Mouse (Mus musculus): Measurements from ENCODE around the gene Cpn1. TPM values are rescaled to one million over a fixed set of nuclear protein-coding genes. Genes with fewer than 3 reads are reported as not detected.

The Cpn1 gene
- total and polyA plus RNA-seq, 2 experiments from 2014 or later: 0.12 TPM; not detected in 1

DNA sequence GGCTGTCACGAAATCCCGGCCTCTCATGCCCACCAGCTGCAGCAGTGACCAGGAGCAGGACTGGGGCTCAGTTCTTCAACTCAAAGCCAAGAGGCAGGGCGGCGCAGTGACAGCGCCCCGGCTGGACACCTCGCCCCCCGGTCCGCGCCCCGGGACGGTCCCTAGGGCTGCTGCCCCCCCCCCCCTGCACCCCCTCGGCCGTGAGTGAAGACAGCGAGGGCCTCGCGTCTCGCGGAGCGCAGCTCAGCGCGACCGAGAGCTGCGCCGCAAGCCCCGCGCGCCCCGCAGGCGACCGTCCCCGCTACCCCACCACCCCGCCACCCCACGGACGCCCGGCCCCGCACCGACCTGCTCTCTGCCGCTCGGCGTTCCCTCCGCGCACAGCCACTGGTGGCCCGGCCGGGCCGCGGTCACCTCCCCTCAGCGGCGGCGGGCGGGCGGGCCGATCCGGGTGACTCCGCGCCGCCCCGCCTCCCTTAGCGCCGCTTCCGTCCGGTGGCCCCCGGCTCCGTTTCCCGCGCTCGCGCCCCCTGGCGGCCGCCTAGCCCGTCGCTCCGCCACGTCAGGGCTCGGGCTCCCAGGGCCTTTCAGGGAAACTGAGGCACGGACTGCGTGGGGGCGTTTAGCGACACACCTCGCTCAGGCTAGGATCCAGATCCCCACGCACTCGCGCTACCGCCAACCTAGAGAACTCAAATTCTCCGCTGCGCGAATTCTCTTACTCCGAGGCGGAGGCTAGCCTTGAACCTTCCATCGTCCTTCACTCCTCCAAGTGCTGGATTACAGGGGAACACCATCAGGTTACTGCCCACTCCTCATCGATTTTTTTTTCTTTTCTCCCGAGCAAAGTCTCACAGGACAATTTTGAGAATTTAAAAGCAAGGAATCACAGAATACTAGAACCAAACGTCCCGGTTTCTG lies 46.3 kb downstream of the Cpn1 start, which contains the start of gene Dnmbp:
TSS of gene Dnmbp (minus strand) at position 423 of the 921 bp plus-strand sequence.
- TF ChIP-seq EP300 (IDR thresholded peaks at IDR 0.05; ENCODE audit: low read depth) (no peak), CTCF (IDR thresholded peaks at IDR 0.05; ENCODE audit: low read depth) (peak; percentile 76)
- 4% methylated on average over 79 of the region's 94 CpGs for WGBS
- DNase-seq (ENCODE audit: low spot score) (peak; percentile 83), ATAC-seq (ENCODE audit: insufficient read depth, low read depth) (peak; percentile 94)
- H3K9me3 ChIP-seq (replicated peaks; ENCODE audit: control insufficient read depth, low read length): no peaks in the 10 kb centered on the region
- peak within 1 kb of the TSS; percentile 85 for H3K4me2 ChIP-seq (ENCODE audit: low read depth, low read length)
- peaks cover 28% of the 10 kb centered on the region for H3K4me1 ChIP-seq (ENCODE audit: control insufficient read depth, insufficient read depth)
- H3K9ac ChIP-seq (replicated peaks; ENCODE audit: low read depth, low read length): peak within 1 kb of the TSS; percentile 87
- H3K4me3 ChIP-seq (ENCODE audit: low read depth, low read length): peak within 1 kb of the TSS; percentile 85
- no peaks in the 10 kb centered on the region for H3K36me3 ChIP-seq (replicated peaks; ENCODE audit: control insufficient read depth, insufficient read depth, low read length)
- no peaks in the 10 kb centered on the region for H3K27me3 ChIP-seq (ENCODE audit: control insufficient read depth, insufficient read depth, low read length)
- peak within 1 kb of the TSS; percentile 85 for H3K27ac ChIP-seq (ENCODE audit: low read depth)

DNA sequence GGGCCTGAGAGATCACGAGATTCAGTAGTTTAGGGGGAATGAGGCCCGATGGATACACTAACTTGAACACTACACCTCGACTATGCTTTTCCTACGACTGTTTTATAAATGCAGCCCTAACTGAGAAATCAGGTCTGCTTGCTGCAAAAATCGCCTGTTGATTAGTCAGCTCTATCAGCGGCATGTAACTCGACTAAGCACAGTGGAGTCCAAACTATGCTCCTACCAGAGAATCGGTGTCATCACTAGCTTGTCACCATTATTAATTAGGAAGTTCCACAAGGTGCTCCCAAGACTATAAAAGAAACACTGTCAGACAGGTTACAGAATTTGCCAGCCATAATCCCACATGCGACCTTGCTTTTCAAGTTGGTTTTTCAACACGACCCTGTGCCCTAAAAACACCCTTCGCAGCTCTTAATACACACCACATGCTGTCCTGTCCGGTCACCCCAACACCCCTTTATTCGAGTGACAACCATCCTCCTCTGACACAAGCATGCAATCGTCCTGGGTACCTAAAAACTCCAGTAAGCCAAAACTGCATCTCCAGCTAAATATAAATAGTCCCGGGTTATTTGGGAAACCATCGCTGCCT lies 47.1 kb downstream of the Cpn1 start:
- TF ChIP-seq CTCF (IDR thresholded peaks at IDR 0.05; ENCODE audit: low read depth): no peak
- no peak for TF ChIP-seq EP300 (IDR thresholded peaks at IDR 0.05; ENCODE audit: low read depth)
- Histone ChIP-seq H3K4me2 (ENCODE audit: low read depth, low read length) (peak overlapping the region; percentile 85), H3K9ac (replicated peaks; ENCODE audit: low read depth, low read length) (peak overlapping the region; percentile 87), H3K4me1 (ENCODE audit: control insufficient read depth, insufficient read depth) (peaks cover 28% of the 10 kb centered on the region), H3K27ac (ENCODE audit: low read depth) (peak overlapping the region; percentile 85), H3K4me3 (ENCODE audit: low read depth, low read length) (peak overlapping the region; percentile 85), H3K36me3 (replicated peaks; ENCODE audit: control insufficient read depth, insufficient read depth, low read length) (no peaks in the 10 kb centered on the region), H3K27me3 (ENCODE audit: control insufficient read depth, insufficient read depth, low read length) (no peaks in the 10 kb centered on the region), H3K9me3 (replicated peaks; ENCODE audit: control insufficient read depth, low read length) (no peaks in the 10 kb centered on the region)
- 6% methylated on average over 16 of the region's 16 CpGs for WGBS
- DNase-seq (ENCODE audit: low spot score) (no peak), ATAC-seq (ENCODE audit: insufficient read depth, low read depth) (no peak; the same call in 1 of the 2 replicates)

DNA sequence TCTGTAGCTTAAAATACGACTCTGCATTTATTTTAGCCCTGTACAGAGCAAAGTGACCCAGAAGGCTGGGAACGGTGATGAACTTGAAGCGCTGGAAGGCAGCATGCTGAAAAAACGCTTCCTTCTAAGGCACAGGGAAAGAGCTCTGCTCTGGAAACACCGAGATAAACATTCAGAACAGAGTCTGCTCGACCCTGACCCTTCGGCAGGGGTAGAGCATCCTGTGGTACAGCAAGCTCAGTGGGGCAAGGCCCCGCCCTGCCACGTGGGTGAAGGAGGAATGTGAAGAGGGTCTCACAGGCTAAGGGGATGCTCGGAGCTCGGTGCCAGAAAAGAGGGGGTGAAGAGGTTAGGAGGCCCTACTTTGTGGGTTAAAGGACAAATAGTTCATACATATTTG lies 48.0 kb downstream of the Cpn1 start:
- H3K27ac ChIP-seq (ENCODE audit: low read depth): peak overlapping the region; percentile 30; the same call in 1 of the 2 replicates
- H3K9ac ChIP-seq (replicated peaks; ENCODE audit: low read depth, low read length): 0 out of 2 replicates have a peak overlapping the region, but pooled peaks have one; percentile 14
- no peaks in the 10 kb centered on the region for H3K9me3 ChIP-seq (replicated peaks; ENCODE audit: control insufficient read depth, low read length)
- H3K36me3 ChIP-seq (replicated peaks; ENCODE audit: control insufficient read depth, insufficient read depth, low read length): no peaks in the 10 kb centered on the region
- TF ChIP-seq CTCF (IDR thresholded peaks at IDR 0.05; ENCODE audit: low read depth) (no peak), EP300 (IDR thresholded peaks at IDR 0.05; ENCODE audit: low read depth) (no peak)
- H3K27me3 ChIP-seq (ENCODE audit: control insufficient read depth, insufficient read depth, low read length): no peaks in the 10 kb centered on the region
- 19% methylated on average over 11 of the region's 11 CpGs for WGBS
- ATAC-seq (ENCODE audit: insufficient read depth, low read depth) (no peak), DNase-seq (ENCODE audit: low spot score) (no peak)
- peak overlapping the region; percentile 85; the same call in 1 of the 2 replicates for H3K4me3 ChIP-seq (ENCODE audit: low read depth, low read length)
- H3K4me1 ChIP-seq (ENCODE audit: control insufficient read depth, insufficient read depth): peaks cover 28% of the 10 kb centered on the region
- H3K4me2 ChIP-seq (ENCODE audit: low read depth, low read length): peak overlapping the region; percentile 85

DNA sequence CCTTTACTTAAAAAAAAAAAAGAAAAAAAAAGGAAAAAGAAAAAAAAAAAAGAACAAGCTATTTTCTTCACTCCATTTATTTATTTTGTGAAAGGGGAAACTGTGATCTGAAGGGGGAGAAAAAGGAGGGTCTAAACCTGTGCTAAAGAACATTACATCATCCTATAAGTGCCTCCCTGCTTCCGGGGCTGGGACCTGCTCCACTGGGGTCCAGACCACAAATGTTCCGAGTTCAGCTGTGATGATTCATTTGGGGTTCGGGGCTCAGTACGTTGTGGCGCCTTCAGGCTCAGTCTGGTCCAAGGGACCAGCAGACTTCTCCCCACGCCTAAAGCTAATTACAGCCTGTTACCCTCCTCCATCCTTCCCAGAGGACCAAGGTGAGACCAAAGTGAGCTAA lies 55.4 kb downstream of the Cpn1 start:
- 88% methylated on average over 6 of the region's 6 CpGs for WGBS
- H3K27me3 ChIP-seq (ENCODE audit: control insufficient read depth, insufficient read depth, low read length): no peaks in the 10 kb centered on the region
- no peak overlapping the region for H3K27ac ChIP-seq (ENCODE audit: low read depth)
- no peak overlapping the region for H3K4me3 ChIP-seq (ENCODE audit: low read depth, low read length)
- ATAC-seq (ENCODE audit: insufficient read depth, low read depth) (no peak), DNase-seq (ENCODE audit: low spot score) (no peak)
- H3K9ac ChIP-seq (replicated peaks; ENCODE audit: low read depth, low read length): no peak overlapping the region
- H3K36me3 ChIP-seq (replicated peaks; ENCODE audit: control insufficient read depth, insufficient read depth, low read length): no peaks in the 10 kb centered on the region
- no peak for TF ChIP-seq CTCF (IDR thresholded peaks at IDR 0.05; ENCODE audit: low read depth)
- no peak for TF ChIP-seq EP300 (IDR thresholded peaks at IDR 0.05; ENCODE audit: low read depth)
- peaks cover 13% of the 10 kb centered on the region for H3K4me1 ChIP-seq (ENCODE audit: control insufficient read depth, insufficient read depth)
- no peaks in the 10 kb centered on the region for H3K9me3 ChIP-seq (replicated peaks; ENCODE audit: control insufficient read depth, low read length)
- H3K4me2 ChIP-seq (ENCODE audit: low read depth, low read length): no peak overlapping the region

DNA sequence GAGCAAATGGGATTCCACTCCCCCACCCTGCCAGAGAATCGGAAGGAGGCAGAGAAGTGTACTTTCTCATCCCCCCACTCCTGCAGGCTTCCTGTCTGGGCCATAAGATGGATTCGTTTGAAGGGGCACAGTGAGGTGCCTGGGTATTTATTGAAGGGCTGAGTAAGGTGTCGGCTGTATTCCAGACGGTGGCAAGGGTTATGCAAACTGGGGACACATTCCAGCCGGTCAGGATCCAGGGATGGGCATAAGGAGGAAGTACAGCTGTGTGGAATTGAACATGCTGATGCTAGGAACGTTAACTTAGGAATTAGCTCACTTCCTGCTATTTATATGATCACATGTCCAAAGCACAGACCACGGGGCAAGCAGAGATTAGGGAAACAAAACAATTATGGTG lies 56.0 kb downstream of the Cpn1 start:
- H3K27ac ChIP-seq (ENCODE audit: low read depth): no peak overlapping the region
- no peak for ATAC-seq (ENCODE audit: insufficient read depth, low read depth)
- H3K4me2 ChIP-seq (ENCODE audit: low read depth, low read length): no peak overlapping the region

More for the DNA sequence above, 56.0 kb downstream of the Cpn1 start:
- Histone ChIP-seq H3K9ac (replicated peaks; ENCODE audit: low read depth, low read length) (no peak overlapping the region), H3K4me3 (ENCODE audit: low read depth, low read length) (no peak overlapping the region), H3K9me3 (replicated peaks; ENCODE audit: control insufficient read depth, low read length) (no peaks in the 10 kb centered on the region), H3K36me3 (replicated peaks; ENCODE audit: control insufficient read depth, insufficient read depth, low read length) (no peaks in the 10 kb centered on the region), H3K4me1 (ENCODE audit: control insufficient read depth, insufficient read depth) (peaks cover 12% of the 10 kb centered on the region), H3K27me3 (ENCODE audit: control insufficient read depth, insufficient read depth, low read length) (no peaks in the 10 kb centered on the region)
- DNase-seq (ENCODE audit: low spot score): no peak
- TF ChIP-seq CTCF (IDR thresholded peaks at IDR 0.05; ENCODE audit: low read depth): no peak
- no peak for TF ChIP-seq EP300 (IDR thresholded peaks at IDR 0.05; ENCODE audit: low read depth)
- 32% methylated on average over 7 of the region's 7 CpGs for WGBS

All from heart, postnatal 0 days (tissue).